Mouse (Mus musculus) hindbrain, embryonic 11.5 days (tissue): ENCODE measurements around the gene Ppm1h. TPM values are rescaled to one million over a fixed set of nuclear protein-coding genes. Genes with fewer than 3 reads are reported as not detected.

Experiments
- ATAC-seq: fragments of 200-750 bp; cut with Nextera tagmentation; 2 replicates; pipeline ENCODE4 v1.8.0; 2017; ENCODE audit warnings: mild to moderate bottlenecking, moderate TSS enrichment, moderate library complexity; ENCODE audit not compliant: low FRiP score
- DNase-seq: peaks from one replicate; pipeline ENCODE4 v3.0.0-alpha.2; 2015; ENCODE audit warnings: low spot score
- H3K27ac ChIP-seq: fragments of 300-500 bp; sonication (generic); 2 replicates; pipeline ENCODE4 v1.5.1; 2014; ENCODE audit warnings: mild to moderate bottlenecking, low read depth, low read length
- H3K27me3 ChIP-seq: fragments of 300-500 bp; sonication (generic); 2 replicates; pipeline ENCODE4 v1.6.1; 2014; ENCODE audit warnings: mild to moderate bottlenecking, low read length, moderate library complexity, mixed read lengths; ENCODE audit not compliant: control insufficient read depth, insufficient read depth
- H3K36me3 ChIP-seq: fragments of 300-500 bp; sonication (generic); 2 replicates; pipeline ENCODE4 v1.6.1; 2014; ENCODE audit warnings: mild to moderate bottlenecking, low read length, moderate library complexity, mixed read lengths; ENCODE audit not compliant: control insufficient read depth, insufficient read depth
- H3K4me1 ChIP-seq: fragments of 300-500 bp; sonication (generic); replicated peaks from 2 replicates; pipeline ENCODE4 v1.6.1; 2014; ENCODE audit warnings: low read length, mixed read lengths; ENCODE audit not compliant: control insufficient read depth, insufficient read depth
- H3K4me2 ChIP-seq: fragments of 300-500 bp; sonication (generic); replicated peaks from 2 replicates; pipeline ENCODE4 v1.6.1; 2014; ENCODE audit warnings: mild to moderate bottlenecking, low read depth, low read length
- H3K4me3 ChIP-seq: fragments of 300-500 bp; sonication (generic); 2 replicates; pipeline ENCODE4 v1.5.1; 2014; ENCODE audit warnings: low read depth, low read length
- H3K9ac ChIP-seq: fragments of 300-500 bp; sonication (generic); 2 replicates; pipeline ENCODE4 v1.6.1; 2014; ENCODE audit warnings: low read depth, low read length
- H3K9me3 ChIP-seq: fragments of 300-500 bp; sonication (generic); 2 replicates; pipeline ENCODE4 v1.6.1; 2016; ENCODE audit warnings: low read length; ENCODE audit not compliant: control insufficient read depth
- WGBS: fragments of 180-500 bp; shearing (Covaris S2); extraction: QIAGEN DNeasy Blood & Tissue Kit; methylation state at CpG from one replicate; pipeline ENCODE4 v1.1.7; 2014; 5-methylcytosine and 5-hydroxymethylcytosine counted together
- polyA plus RNA-seq: library from polyadenylated mRNA; unstranded; fragments of >200 nt; fragmentation: Nextera tagmentation; extraction: Ambion mirVana; gene quantifications from 2 replicates; pipeline ENCODE4 v1.2.1, GENCODE M21; 2014

Gene Ppm1h
- polyA plus RNA-seq, 1 experiment from 2014 or later, result 9.7 TPM

DNA sequence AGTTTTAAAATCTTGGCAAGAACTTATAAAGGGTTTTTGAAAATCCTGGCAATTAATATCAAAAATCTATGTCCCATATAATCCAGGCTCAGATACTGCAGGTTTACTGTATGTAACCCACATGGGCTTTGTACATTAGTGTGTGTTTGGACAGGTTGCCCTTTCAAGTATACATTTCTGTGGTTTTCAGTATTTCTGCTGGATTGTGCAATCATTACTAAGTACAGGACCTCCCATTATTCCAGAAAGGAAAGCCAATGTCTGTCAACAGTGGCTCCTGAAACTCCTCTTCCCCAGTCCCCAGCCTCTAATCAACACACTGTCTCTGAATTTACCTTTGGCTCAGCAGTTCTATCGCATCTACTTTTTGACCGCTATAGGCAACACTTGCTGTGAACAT lies 66.4 kb downstream of the Ppm1h start:
- Histone ChIP-seq H3K9ac (no peak overlapping the region), H3K4me3 (no peak overlapping the region), H3K27ac (no peak overlapping the region), H3K4me1 (no peaks in the 10 kb centered on the region), H3K9me3 (no peaks in the 10 kb centered on the region), H3K27me3 (no peaks in the 10 kb centered on the region), H3K36me3 (no peaks in the 10 kb centered on the region), H3K4me2 (no peak overlapping the region)
- no peak for ATAC-seq
- DNase-seq, result no peak
- 95% methylated on average over 2 of the region's 2 CpGs for WGBS

- ATAC-seq (no peak), DNase-seq (no peak)
- no peaks in the 10 kb centered on the region for H3K9me3 ChIP-seq
- no peak overlapping the region for H3K4me3 ChIP-seq
- H3K4me1 ChIP-seq, result no peaks in the 10 kb centered on the region
- no peak overlapping the region for H3K4me2 ChIP-seq
- H3K36me3 ChIP-seq, result no peaks in the 10 kb centered on the region
- 77% methylated on average over 7 of the region's 7 CpGs for WGBS
- no peak overlapping the region for H3K9ac ChIP-seq
- no peak overlapping the region for H3K27ac ChIP-seq
- H3K27me3 ChIP-seq, result no peaks in the 10 kb centered on the region
Measured at GRCm38 (mm10) chr10:122746211-122746610, 67.6 kb downstream of the Ppm1h start.

DNA sequence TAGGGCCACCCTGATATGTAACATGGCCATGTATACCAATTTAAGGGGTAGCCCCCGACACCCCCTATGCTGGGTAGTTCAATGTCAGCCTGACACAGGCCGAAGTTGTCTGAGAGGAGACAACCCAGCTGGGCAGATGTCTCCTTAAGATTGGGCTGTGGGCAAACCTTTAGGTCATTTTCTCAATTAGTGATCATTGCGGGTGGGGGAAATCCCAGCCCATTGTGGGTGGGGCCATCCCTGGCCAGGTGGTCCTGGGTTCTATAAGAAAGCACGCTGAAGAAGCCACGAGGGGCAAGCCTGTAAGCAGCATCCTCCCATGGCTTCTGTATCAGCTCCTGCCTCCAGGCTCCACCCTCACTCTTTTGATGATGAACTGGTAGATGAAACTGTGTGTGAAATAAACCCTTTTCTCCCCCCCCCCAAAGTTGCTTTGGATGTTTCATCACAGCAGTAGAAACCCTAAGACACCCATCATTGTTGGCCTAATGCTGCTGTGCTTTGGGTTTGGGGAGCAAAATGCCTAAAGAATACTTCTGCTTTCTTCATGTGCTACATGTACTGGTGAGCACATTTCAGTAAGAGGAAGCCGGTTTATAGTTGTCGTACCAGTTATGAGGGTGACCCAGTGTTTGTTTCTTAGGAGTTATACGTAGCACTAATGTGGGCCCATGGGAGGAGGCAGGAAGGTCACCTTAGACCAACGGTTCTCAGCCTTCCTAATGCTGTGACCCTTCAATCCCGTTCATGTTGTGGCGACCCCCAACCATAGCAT lies 68.8 kb downstream of the Ppm1h start:
- Histone ChIP-seq H3K36me3 (no peaks in the 10 kb centered on the region), H3K4me2 (no peak overlapping the region), H3K27me3 (no peaks in the 10 kb centered on the region), H3K4me1 (no peaks in the 10 kb centered on the region), H3K4me3 (no peak overlapping the region), H3K9me3 (no peaks in the 10 kb centered on the region), H3K27ac (no peak overlapping the region), H3K9ac (no peak overlapping the region)
- DNase-seq (no peak), ATAC-seq (no peak)
- WGBS, result 88% methylated on average over 11 of the region's 11 CpGs

DNA sequence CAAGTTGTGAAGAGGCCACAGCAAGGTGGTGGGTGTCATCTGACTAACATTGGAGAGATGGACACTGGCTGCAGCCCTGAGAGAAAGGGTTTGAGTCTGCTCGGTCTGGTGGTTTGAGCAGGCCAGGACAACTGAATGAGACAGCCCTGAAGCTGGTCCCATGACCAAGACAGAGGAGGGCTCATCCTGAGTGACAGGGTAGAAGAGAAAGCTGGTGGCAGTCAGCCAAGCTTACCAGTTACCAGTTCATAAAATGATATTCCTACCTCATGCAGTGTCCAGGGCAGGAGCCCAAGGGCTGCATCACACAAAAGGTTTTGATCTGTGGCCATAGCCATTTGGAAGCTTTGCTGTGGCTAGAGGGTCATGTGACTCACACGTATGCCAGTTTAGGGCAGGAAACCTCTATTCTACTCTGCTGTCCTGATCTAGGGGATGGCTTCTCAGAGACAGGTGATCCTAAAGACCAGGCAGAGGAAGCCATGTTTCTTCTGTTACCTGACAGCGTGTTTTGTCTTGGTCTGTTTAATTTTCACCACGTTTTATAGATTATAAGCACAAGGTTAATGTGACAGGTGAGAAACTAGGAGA lies 69.9 kb downstream of the Ppm1h start:
- no peak overlapping the region for H3K27ac ChIP-seq
- no peak overlapping the region for H3K9ac ChIP-seq
- no peaks in the 10 kb centered on the region for H3K27me3 ChIP-seq
- no peaks in the 10 kb centered on the region for H3K9me3 ChIP-seq
- no peak overlapping the region for H3K4me3 ChIP-seq
- no peak for ATAC-seq
- H3K36me3 ChIP-seq, result no peaks in the 10 kb centered on the region
- H3K4me2 ChIP-seq, result no peak overlapping the region
- WGBS, result 81% methylated on average over 4 of the region's 4 CpGs
- H3K4me1 ChIP-seq, result no peaks in the 10 kb centered on the region; the same call in 1 of the 2 replicates
- no peak for DNase-seq

DNA sequence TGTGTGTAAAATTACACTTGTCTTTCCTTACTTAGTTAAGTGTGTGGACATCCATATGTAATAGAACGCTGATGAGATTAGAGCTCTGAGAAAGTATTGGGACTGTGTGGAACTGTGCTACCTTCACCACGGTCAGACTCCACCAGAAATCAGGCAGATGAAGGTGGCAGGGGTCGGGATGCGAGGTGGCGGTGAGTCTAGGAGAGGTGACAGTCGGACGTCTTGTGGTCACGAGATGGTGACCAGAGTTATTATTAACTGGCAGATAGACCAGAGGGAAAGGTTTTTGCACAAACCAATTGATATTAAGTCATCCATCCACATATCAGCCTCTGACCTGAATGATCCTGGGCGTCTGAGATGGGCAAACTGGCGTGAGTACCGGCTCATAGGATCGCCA lies 70.5 kb downstream of the Ppm1h start:
- DNase-seq (no peak), ATAC-seq (no peak)
- WGBS, result 93% methylated on average over 12 of the region's 12 CpGs
- H3K9ac ChIP-seq, result no peak overlapping the region
- H3K27me3 ChIP-seq, result no peaks in the 10 kb centered on the region
- H3K4me3 ChIP-seq, result no peak overlapping the region
- no peaks in the 10 kb centered on the region for H3K36me3 ChIP-seq
- H3K9me3 ChIP-seq, result no peaks in the 10 kb centered on the region
- no peak overlapping the region for H3K4me2 ChIP-seq
- H3K4me1 ChIP-seq, result no peaks in the 10 kb centered on the region; the same call in 1 of the 2 replicates
- H3K27ac ChIP-seq, result no peak overlapping the region

DNA sequence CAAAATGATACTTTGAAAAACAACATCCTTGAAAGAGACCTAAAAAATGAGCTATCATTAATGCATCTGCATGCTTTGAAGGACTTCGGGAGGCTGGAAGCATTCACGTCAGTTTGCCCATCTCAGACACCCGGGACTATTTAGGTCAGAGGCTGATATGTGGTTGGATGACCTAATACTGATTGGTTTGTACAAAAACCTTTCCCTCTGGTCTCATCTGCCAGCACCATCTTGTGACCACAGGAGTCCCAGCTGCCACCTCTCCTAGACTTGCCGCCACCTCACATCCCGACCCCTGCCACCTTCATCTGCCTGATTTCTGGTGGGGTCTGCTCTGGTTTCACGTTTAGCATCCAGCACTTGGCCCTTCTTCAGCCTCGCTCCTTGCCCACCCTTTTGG lies 71.3 kb downstream of the Ppm1h start:
- H3K9ac ChIP-seq, result no peak overlapping the region
- DNase-seq, result no peak
- no peaks in the 10 kb centered on the region for H3K27me3 ChIP-seq
- no peaks in the 10 kb centered on the region for H3K9me3 ChIP-seq
- ATAC-seq, result no peak
- 87% methylated on average over 7 of the region's 7 CpGs for WGBS
- H3K36me3 ChIP-seq, result no peaks in the 10 kb centered on the region
- H3K4me2 ChIP-seq, result no peak overlapping the region
- no peaks in the 10 kb centered on the region; the same call in 1 of the 2 replicates for H3K4me1 ChIP-seq
- no peak overlapping the region for H3K4me3 ChIP-seq
- no peak overlapping the region for H3K27ac ChIP-seq

DNA sequence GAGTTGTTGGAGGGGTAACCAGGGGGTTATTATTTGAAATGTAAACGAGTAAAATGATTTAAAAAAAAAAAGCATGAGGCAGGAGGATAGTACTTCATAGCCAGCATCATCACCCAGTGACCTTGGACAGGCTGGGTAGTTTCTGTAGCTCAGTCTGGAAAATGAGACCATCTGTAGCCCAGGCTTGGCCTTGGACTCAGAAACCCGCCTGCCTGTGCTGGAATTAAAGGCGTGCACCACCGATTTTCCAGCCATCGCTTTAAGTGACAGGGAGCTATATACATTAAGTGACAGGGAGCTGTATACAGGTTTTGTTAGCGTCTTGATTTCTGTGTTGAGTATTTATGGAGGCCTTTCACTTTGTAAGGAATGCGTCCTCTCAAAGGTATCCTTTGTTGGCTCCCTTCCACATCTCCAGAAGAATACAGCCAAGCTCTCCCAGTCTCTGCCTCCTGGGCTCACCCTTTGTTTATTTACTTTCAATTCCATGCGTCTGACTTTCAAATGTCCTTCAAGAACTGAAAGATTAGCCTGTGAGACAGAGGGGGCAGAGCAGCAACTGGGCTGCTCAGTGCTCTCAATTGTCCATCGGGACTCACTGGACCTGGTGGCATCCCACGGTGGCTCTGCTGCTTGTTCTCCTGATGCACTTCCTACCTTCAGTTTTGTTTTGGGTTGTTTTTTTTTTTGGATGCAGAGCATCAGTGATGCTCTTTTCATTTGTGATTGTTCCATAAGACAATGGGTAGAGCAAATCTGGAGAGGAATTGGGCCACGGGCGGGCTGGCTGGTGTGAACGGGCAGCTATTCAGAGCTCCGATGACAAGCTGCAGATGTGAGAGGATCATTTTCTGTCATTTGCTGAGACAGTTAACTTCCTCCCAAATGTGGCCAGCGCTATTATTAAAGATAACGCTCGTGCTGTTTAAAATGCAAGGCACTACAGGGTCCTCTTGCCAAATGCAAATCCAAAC lies 74.7 kb downstream of the Ppm1h start:
- Histone ChIP-seq H3K36me3 (no peaks in the 10 kb centered on the region), H3K4me1 (no peaks in the 10 kb centered on the region; the same call in 1 of the 2 replicates), H3K27me3 (no peaks in the 10 kb centered on the region), H3K4me3 (no peak overlapping the region), H3K9me3 (no peaks in the 10 kb centered on the region), H3K4me2 (no peak overlapping the region), H3K27ac (no peak overlapping the region), H3K9ac (no peak overlapping the region)
- DNase-seq, result no peak
- ATAC-seq, result no peak
- WGBS, result 38% methylated on average over 17 of the region's 17 CpGs

DNA sequence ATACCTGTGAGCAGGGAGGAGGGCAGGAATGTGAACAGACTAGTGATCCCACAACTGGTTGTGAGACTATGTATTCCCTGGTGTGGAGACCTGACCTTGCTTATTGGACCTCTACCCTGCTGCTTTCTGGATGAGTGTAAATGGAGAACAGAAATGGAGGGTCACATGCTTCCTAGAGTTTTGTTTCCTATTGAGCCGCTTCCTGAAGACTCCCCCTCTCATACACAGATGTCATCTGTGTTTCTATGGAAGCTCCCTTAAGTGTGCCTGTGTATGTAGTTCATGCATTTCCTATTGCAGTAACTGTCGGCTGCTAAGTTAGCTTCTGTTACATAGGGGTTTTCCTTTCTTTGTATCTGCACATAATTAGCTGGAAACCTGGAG lies 75.4 kb downstream of the Ppm1h start:
- H3K4me2 ChIP-seq, result no peak overlapping the region
- ATAC-seq, result no peak
- H3K9ac ChIP-seq, result no peak overlapping the region
- 48% methylated on average over 2 of the region's 2 CpGs for WGBS
- H3K36me3 ChIP-seq, result no peaks in the 10 kb centered on the region
- no peak overlapping the region for H3K4me3 ChIP-seq
- H3K9me3 ChIP-seq, result no peaks in the 10 kb centered on the region
- H3K4me1 ChIP-seq, result no peaks in the 10 kb centered on the region; the same call in 1 of the 2 replicates
- no peaks in the 10 kb centered on the region for H3K27me3 ChIP-seq
- DNase-seq, result no peak
- no peak overlapping the region for H3K27ac ChIP-seq
